Mouse (Mus musculus): Measurements from ENCODE around the gene Ankrd11. TPM values are rescaled to one million over a fixed set of nuclear protein-coding genes. Genes with fewer than 3 reads are reported as not detected.
A peak's percentile ranks its signal among the peaks of the same experiment; 100 is the strongest.
"Not testable (repeated sequence)": the region's sequence is repeated elsewhere in the genome, so short reads cannot be mapped to it uniquely, and the experiment has no call there.

Gene Ankrd11
- total RNA-seq, 2 experiments from 2014 or later, result 165 to 176 TPM

DNA sequence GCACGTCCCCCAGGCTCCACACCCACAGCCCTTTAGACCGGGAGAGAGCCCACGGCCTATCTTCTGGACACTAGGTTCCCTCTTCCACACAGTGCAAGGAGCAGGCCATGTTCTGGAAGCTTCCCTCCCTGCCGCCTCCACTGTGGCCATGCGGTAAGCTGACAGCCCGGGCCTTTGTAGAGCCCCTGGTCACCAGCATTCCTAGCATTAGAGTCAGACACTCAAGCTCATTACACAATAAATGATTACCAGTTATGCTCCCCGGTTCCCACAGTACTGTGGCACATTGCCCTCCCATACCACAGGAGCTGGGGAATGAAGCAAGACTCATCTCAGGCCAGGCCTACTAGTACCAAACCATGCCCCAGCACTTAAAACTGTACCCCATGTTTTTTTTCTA, 6.3 kb upstream of the Ankrd11 start:
- TF ChIP-seq CTCF (conservative IDR thresholded peaks at IDR 0.05), result no peak
- Histone ChIP-seq H3K27ac (no peak overlapping the region), H3K4me3 (no peak overlapping the region)
- DNase-seq (ENCODE audit: low spot score in 2 of 2), result no peak

DNA sequence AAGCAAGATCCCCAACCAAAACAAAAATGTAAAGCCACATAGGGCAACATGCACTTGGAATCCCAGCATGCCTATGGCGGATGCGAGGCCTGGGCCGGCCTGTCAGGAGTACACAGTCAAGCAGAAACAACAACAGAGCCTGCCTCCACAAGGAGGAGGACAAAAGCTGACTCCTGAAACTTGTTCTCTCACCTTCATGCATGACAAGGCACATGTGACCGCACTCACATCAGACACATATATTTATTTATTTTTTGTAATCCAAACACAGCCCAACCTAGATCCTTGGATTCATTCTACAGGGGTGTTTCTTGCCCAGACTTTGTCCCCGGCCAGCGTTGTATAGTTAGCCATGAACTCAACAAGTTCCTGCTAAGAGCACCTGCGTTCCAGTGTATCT, 5.8 kb upstream of the Ankrd11 start:
- TF ChIP-seq CTCF (conservative IDR thresholded peaks at IDR 0.05), result no peak
- Histone ChIP-seq H3K4me3 (no peak overlapping the region), H3K27ac (no peak overlapping the region)
- no peak for DNase-seq (ENCODE audit: low spot score in 2 of 2)

DNA sequence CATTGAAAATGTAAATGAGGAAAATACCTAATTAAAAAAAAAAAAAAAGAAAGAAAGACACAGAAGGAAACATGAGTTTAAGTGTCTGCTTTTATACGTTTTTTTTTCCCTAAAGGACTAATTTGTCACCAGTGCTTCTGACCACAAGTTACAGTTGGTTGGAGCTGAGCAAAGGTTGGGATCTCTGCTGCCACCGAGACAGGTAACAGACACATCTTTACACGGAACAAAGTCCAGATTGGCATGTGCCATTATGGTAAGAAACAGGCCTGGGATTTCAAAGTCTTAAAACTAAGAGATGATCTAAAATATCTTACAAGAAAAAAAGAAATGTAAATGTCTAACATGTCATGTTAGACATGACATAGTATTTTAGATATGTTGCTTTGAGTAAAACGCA, 4.6 kb upstream of the Ankrd11 start:
- H3K27ac ChIP-seq, result no peak overlapping the region
- TF ChIP-seq CTCF (conservative IDR thresholded peaks at IDR 0.05), result no peak
- H3K4me3 ChIP-seq, result no peak overlapping the region
- no peak for DNase-seq (ENCODE audit: low spot score in 2 of 2)

DNA sequence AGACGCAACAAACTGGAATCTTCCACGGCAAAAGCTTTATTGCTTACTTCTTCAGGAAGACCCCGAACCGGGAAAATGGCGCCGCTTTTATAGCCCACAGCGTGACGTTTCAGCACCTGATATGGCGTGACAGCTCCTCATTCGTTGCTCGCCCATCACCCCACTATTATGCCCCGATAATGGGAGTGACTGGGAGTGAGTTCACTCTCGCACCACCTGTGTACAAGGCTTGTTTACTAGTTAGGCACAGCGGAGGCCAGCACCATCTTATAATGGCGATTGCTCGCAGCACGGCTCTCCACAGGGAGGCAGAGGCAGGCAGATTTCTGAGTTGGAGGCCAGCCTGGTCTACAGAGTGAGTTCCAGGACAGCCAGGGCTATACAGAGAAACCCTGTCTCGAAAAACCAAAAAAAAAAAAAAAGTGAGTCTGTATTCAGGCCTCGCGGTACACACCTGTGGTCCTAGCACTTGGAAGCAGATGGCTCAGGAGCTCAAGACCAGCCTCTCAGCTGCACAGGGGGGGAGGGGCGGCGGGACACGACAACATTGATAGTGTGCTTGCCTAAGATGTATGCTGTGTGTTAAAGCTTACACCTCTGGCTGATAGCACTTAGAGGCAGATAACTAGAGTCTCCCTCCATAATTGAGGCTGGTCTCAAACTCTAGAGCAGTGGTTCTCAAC, 2.8 kb upstream of the Ankrd11 start:
- H3K27ac ChIP-seq; DNase-seq (ENCODE audit: low spot score in 2 of 2); H3K4me3 ChIP-seq: not testable (repeated sequence)

DNA sequence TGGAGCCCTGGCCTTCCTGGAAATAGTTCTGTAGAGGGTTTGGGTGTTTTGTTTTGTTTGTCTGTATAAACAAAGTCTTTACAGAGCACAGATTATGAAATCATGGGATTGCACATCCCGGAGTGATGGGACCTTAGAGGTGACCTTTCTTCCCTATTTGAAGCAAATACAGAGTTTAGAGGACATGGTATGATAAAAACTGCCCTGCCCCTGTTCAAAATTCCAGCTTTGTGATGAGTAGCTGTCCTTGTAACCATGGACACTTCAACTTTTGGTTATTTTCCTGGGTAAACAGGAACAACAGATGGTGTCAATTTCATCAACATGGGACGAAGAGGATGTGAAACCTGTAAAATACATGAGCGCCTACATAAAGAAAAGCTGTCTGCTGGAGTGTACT, 1.9 kb upstream of the Ankrd11 start:
- H3K27ac ChIP-seq, result no peak overlapping the region
- H3K4me3 ChIP-seq, result no peak overlapping the region; the same call in 1 of the 2 replicates
- no peak for TF ChIP-seq CTCF (conservative IDR thresholded peaks at IDR 0.05)
- DNase-seq (ENCODE audit: low spot score in 2 of 2), result no peak

DNA sequence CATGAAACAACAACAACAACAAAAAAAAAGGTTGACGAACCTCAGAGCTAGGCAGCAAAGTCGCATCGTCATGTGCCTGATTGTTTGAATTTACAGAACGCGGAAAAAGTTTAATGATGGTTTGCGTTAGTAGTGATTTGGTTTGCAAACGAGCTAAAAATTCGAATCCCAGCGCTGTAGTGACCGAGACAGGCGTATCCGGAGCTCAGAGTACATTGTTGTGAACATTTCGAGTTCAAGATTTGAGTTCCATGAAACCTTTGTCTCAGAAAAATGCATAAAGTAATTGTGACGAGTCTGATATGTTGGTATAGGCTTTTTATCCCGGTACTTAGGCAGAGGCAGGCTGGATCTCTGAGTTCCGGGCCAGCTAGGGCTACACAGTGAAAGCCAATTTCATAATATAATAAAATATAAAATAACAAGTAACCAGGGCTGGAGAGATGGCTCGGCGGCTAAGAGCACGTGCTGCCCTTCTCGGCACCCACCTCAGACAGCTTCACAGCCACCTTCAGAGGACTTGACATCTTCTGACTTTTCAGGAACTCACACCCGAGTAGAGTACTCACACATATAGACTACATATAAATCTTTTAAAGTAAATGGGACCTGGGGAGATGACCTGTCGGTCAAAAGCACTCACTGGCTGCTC, 1.0 kb upstream of the Ankrd11 start:
- DNase-seq (ENCODE audit: low spot score in 2 of 2), result no peak
- Histone ChIP-seq H3K27ac (peak overlapping the region; percentile 96), H3K4me3 (peak overlapping the region; percentile 86)
- no peak for TF ChIP-seq CTCF (conservative IDR thresholded peaks at IDR 0.05)

DNA sequence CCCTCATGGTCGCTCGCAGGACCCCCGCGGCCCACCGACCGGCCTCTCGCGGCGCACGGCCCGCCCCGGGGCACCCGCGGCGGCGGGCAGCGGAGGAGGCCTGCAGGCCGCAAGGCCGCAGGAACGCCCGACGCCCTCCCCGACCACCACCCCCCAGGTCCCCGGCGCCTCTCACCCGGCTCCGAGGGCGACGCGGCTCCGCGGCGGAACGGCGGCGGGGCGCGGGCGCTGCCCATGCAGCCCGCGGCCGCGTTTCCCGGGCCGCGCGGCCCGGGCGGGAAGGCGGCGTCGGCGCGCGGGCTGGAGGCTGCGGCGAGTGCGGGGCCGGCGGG, 337 bp downstream of the Ankrd11 start:
- DNase-seq (ENCODE audit: low spot score in 2 of 2), result no peak
- Histone ChIP-seq H3K4me3 (peak overlapping the region; percentile 91), H3K27ac (peak overlapping the region; percentile 98)
- TF ChIP-seq CTCF (conservative IDR thresholded peaks at IDR 0.05), result no peak

DNA sequence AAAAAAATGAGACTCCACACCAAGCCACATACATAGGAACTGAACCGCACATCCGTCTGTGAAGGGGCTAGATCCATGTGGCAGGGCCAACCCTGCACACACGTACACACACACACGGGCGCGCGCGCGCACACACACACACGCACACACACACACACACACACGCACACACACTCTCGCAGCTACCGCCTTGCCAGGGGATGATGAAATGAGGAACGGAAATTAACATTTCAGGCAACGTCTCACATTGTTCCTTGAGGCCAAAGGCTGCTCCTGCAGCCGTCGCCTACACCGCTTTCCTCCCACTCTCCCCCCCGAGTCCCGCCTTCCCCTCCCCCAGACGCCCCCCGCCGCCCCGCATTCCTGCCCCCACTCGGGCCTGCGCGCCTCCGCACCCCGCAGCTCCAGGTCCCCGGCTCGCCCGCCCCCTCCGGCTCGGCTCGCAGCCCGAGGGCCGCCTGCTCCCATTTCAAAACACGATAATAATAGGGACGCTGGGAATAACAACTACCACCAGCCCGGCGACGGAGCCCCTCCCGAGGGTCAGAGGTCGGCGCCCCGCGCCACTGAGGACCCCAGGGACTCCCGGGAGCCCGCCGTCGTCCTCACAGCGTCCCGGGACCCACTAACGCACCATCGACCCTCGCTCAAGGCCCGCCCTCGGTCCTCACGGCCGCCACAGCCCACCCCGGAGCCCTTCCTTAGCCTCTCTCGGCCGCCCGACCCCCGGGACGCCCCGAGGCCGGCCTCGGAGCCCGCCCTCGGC, 886 bp downstream of the Ankrd11 start:
- peak overlapping the region; percentile 98 for H3K27ac ChIP-seq
- peak; percentile 28 to 57 for DNase-seq (ENCODE audit: low spot score in 2 of 2)
- TF ChIP-seq CTCF (conservative IDR thresholded peaks at IDR 0.05), result no peak
- H3K4me3 ChIP-seq, result peak overlapping the region; percentile 91

DNA sequence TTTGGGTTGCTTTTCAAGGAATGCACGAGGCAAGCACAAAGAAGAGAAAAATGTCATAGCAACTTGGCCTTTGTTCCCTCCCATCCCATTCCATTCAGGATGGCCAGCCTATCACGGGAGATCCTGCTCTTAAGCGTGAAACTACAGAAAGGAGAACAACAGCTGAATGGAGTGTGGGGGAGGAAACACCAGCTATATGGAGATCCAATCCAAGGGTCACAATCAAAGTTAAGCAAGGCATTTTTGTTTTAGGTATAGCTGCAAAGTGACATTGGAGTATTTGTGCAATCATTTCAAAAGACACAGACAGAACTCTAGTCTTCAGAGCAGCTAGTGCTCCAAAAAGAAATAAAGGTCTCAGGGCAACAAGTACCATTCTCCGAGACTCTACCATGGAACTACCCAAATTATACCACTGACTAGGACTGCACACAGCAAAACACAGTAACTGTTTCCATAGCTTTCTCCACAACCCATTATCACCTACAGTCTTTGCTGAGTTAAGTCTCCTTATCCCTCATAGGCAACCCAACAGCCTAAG, 1.9 kb downstream of the Ankrd11 start:
- Histone ChIP-seq H3K4me3 (peak overlapping the region; percentile 91), H3K27ac (peak overlapping the region; percentile 98; the same call in 1 of the 2 replicates)
- TF ChIP-seq CTCF (conservative IDR thresholded peaks at IDR 0.05), result no peak
- DNase-seq (ENCODE audit: low spot score in 2 of 2), result no peak

DNA sequence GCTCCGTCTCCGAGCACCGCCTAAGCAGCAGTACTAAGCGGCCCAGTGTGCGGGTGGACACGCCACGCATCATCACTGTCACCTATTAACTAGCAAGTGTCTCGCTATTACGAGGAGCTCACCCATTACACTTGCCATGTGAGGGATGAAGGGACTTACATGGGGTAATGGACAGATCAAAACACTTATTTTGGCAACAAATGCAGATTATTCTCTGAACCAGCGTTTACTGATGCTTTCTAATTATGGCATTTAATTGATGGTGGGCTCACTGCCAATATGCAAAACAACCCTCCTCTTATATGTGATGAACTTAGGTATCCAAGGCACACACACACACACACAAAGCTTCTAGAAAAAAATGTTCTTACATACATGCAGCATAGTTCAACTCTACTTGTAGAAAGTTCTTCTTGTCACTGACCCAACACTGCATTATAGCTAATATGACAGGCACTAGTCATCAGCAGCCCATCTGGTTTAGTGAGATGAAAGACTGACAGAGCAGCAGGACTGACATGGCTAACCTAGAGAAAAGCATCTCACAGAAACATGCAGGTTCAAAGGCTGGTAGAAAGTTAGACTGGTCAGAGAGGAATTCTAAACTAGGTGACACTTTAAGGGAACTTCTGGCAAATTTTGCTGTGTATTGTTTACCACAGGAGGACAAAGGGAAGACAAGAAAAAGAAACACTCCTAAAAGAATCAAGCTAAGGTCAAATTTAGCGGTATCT, 2.5 kb downstream of the Ankrd11 start:
- peak overlapping the region; percentile 91 for H3K4me3 ChIP-seq
- no peak for TF ChIP-seq CTCF (conservative IDR thresholded peaks at IDR 0.05)
- no peak for DNase-seq (ENCODE audit: low spot score in 2 of 2)
- peak overlapping the region; percentile 98 for H3K27ac ChIP-seq

DNA sequence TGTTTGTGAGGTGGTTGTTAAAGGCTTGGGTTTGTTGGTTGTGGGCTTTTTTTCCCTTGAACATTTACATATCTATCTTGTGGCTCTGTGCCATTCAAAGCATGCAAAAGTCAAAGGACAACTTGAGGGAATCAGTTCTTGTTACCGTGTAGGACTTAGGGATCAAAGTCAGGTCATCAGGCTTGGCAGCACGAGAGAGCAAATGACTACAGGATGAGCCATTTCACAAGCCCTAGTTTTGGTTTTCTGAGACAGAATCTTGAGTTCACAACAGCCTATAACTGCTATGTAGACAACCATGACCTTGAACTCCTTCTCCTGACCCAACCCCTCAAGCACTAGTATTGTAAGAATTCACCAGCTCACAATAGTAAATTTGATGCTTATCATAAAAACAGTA, 3.7 kb downstream of the Ankrd11 start:
- DNase-seq (ENCODE audit: low spot score in 2 of 2), result no peak
- TF ChIP-seq CTCF (conservative IDR thresholded peaks at IDR 0.05), result no peak
- no peak overlapping the region for H3K4me3 ChIP-seq
- no peak overlapping the region for H3K27ac ChIP-seq

DNA sequence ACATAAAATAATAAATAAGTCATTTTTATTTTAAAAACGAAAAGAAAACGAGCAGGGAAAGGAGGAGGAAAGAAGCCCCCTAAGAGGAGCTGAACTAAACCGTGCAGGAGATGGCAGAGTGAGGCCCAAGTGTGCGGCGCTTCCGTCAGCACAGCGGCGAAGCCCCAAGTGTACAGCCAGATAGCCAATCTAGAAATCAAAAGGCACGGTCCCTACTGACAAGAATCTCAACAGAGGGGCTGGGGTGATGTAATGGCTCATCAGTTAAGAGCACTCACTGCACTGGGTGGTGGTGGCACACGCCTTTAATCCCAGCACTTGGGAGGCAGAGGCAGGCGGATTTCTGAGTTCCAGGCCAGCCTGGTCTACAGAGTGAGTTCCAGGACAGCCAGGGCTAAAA, 4.6 kb downstream of the Ankrd11 start:
- peak overlapping the region; percentile 1; the same call in 1 of the 2 replicates for H3K27ac ChIP-seq
- no peak overlapping the region for H3K4me3 ChIP-seq
- TF ChIP-seq CTCF (conservative IDR thresholded peaks at IDR 0.05), result no peak
- no peak for DNase-seq (ENCODE audit: low spot score in 2 of 2)

DNA sequence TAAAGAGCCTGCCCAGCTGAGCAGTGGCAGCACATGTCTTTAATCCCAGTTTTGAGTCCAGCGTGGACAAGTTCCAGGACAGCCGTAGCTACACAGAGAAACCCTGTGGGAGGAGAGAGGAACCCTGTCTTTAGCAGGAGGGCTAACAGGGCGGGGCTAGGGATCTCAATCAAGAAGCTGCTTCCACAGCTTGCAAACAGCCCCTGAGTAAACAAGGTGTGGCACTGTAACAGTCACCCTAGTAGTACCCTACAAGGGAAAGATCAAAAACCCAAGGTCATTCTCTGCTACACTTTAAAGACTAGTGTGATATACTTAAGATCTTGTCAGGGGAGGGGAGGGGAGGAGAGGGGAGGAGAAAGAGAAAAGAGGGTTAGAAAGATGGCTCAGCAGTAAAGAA, 5.1 kb downstream of the Ankrd11 start:
- Histone ChIP-seq H3K4me3 (no peak overlapping the region), H3K27ac (0 out of 2 replicates have a peak overlapping the region, but pooled peaks have one; percentile 1)
- no peak for TF ChIP-seq CTCF (conservative IDR thresholded peaks at IDR 0.05)
- DNase-seq (ENCODE audit: low spot score in 2 of 2), result no peak
